8 mouse cellular contexts compared by ENCODE assay signal in the genomic region with DNA sequence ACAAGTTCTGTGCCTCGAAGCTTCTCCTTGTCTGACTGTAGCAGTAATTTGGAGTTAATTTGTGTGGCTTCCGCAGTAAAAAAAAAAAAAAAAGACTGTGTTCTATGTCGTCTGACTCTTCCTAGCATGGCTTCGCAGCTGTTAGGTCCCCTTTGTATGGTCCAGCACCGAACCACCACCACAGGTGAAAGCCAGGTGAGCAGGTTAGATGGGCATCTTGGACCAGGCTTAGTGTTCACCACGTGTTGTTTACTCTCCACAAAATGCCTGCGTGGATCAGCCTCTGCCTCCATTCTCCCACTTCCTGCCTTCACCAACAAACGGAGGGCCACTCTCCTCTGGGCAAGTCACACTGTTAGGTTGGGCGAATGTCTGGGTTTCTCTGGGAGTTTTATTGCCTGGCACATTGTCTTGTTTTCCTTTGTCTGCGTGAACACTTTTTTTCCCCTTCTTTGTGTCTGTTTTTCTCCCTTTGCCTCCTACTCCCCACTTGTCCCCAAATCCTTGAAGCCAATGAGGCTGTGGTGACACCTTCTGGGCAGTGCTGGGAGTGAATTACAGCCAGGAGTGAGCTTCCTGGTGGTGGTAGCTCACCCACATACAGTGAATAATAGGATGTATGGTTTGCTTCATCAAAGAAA.
A peak's percentile ranks its signal among the peaks of the same experiment; 100 is the strongest.
DNase-seq lines count a peak whose midpoint lies in the region; ATAC-seq and TF ChIP-seq lines count a peak whose summit lies in the region.

No protein-coding gene starts in this region.

- peak overlapping the region; percentile 21; the same call in 1 of the 2 replicates for H3K9ac ChIP-seq in embryonic facial prominence, embryonic 15.5 days
- H3K9ac ChIP-seq in heart, embryonic 13.5 days, result peak overlapping the region; percentile 72
- 0 out of 2 replicates have a peak overlapping the region, but pooled peaks have one; percentile 6 for H3K9ac ChIP-seq in kidney, postnatal 0 days (ENCODE audit: low read depth, low read length)
- peak overlapping the region; percentile 21; the same call in 1 of the 2 replicates for H3K9ac ChIP-seq in limb, embryonic 15.5 days
- peak overlapping the region; percentile 57 for H3K9ac ChIP-seq in neural tube, embryonic 11.5 days (ENCODE audit: low read length)

- no peaks in the 10 kb centered on the region for H3K27me3 ChIP-seq in embryonic facial prominence, embryonic 15.5 days
- H3K27me3 ChIP-seq in heart, embryonic 13.5 days (replicated peaks), result no peaks in the 10 kb centered on the region
- no peaks in the 10 kb centered on the region for H3K27me3 ChIP-seq in kidney, postnatal 0 days (ENCODE audit: insufficient read depth, low read length)
- no peaks in the 10 kb centered on the region for H3K27me3 ChIP-seq in limb, embryonic 15.5 days
- H3K27me3 ChIP-seq in neural tube, embryonic 11.5 days (ENCODE audit: control insufficient read depth, insufficient read depth, low read length), result no peaks in the 10 kb centered on the region

- TF ChIP-seq CTCF in kidney, postnatal 0 days (IDR thresholded peaks at IDR 0.05; ENCODE audit: low read depth), result peak; percentile 97

- no peaks in the 10 kb centered on the region for H3K36me3 ChIP-seq in embryonic facial prominence, embryonic 15.5 days
- H3K36me3 ChIP-seq in heart, embryonic 13.5 days, result no peaks in the 10 kb centered on the region
- H3K36me3 ChIP-seq in kidney, postnatal 0 days (ENCODE audit: insufficient read depth, low read length), result no peaks in the 10 kb centered on the region
- H3K36me3 ChIP-seq in limb, embryonic 15.5 days, result no peaks in the 10 kb centered on the region
- no peaks in the 10 kb centered on the region for H3K36me3 ChIP-seq in neural tube, embryonic 11.5 days (ENCODE audit: control insufficient read depth, insufficient read depth, low read length)

- 16% methylated on average over 10 of the region's 10 CpGs for WGBS in embryonic facial prominence, embryonic 15.5 days
- 34% methylated on average over 10 of the region's 10 CpGs for WGBS in heart, embryonic 13.5 days
- 15% methylated on average over 10 of the region's 10 CpGs for WGBS in kidney, postnatal 0 days
- WGBS in limb, embryonic 15.5 days, result 22% methylated on average over 10 of the region's 10 CpGs
- WGBS in neural tube, embryonic 11.5 days, result 25% methylated on average over 10 of the region's 10 CpGs

- no peak overlapping the region for H3K27ac ChIP-seq in embryonic facial prominence, embryonic 15.5 days (replicated peaks)
- 0 out of 2 replicates have a peak overlapping the region, but pooled peaks have one; percentile 43 for H3K27ac ChIP-seq in heart, embryonic 13.5 days (replicated peaks)
- H3K27ac ChIP-seq in kidney, postnatal 0 days, result no peak overlapping the region
- H3K27ac ChIP-seq in limb, embryonic 15.5 days, result no peak overlapping the region
- H3K27ac ChIP-seq in neural tube, embryonic 11.5 days (ENCODE audit: low read depth, low read length), result no peak overlapping the region; the same call in 1 of the 2 replicates

- H3K4me1 ChIP-seq in embryonic facial prominence, embryonic 15.5 days, result 0 out of 2 replicates have a peak, but pooled peaks cover 5% of the 10 kb centered on the region
- H3K4me1 ChIP-seq in heart, embryonic 13.5 days, result peaks cover 7% of the 10 kb centered on the region; the same call in 1 of the 2 replicates
- H3K4me1 ChIP-seq in kidney, postnatal 0 days (replicated peaks; ENCODE audit: insufficient read depth, low read length), result no peaks in the 10 kb centered on the region
- peaks cover 4% of the 10 kb centered on the region for H3K4me1 ChIP-seq in limb, embryonic 15.5 days
- peaks cover 5% of the 10 kb centered on the region for H3K4me1 ChIP-seq in neural tube, embryonic 11.5 days (ENCODE audit: control insufficient read depth, insufficient read depth, low read length)

- no peaks in the 10 kb centered on the region for H3K9me3 ChIP-seq in embryonic facial prominence, embryonic 15.5 days (replicated peaks)
- no peaks in the 10 kb centered on the region for H3K9me3 ChIP-seq in heart, embryonic 13.5 days
- H3K9me3 ChIP-seq in kidney, postnatal 0 days (replicated peaks; ENCODE audit: low read length), result no peaks in the 10 kb centered on the region
- H3K9me3 ChIP-seq in limb, embryonic 15.5 days, result no peaks in the 10 kb centered on the region
- no peaks in the 10 kb centered on the region for H3K9me3 ChIP-seq in neural tube, embryonic 11.5 days (ENCODE audit: control insufficient read depth, low read length)

- peak overlapping the region; percentile 62 for H3K4me2 ChIP-seq in embryonic facial prominence, embryonic 15.5 days (replicated peaks)
- peak overlapping the region; percentile 70 for H3K4me2 ChIP-seq in heart, embryonic 13.5 days
- H3K4me2 ChIP-seq in kidney, postnatal 0 days (ENCODE audit: low read length), result peak overlapping the region; percentile 63
- H3K4me2 ChIP-seq in limb, embryonic 15.5 days, result peak overlapping the region; percentile 51
- peak overlapping the region; percentile 30 for H3K4me2 ChIP-seq in neural tube, embryonic 11.5 days (ENCODE audit: low read depth)

- ATAC-seq in embryonic facial prominence, embryonic 15.5 days (ENCODE audit: insufficient number of reproducible peaks, low FRiP score, low TSS enrichment, low read depth), result peak; percentile 54; the same call in 1 of the 2 replicates
- no peak for ATAC-seq in heart, embryonic 13.5 days (ENCODE audit: extremely low read depth, insufficient number of reproducible peaks, low FRiP score, low TSS enrichment)
- peak; percentile 63; the same call in 1 of the 2 replicates for ATAC-seq in kidney, postnatal 0 days (replicated peaks; ENCODE audit: low FRiP score, low read depth)
- peak; percentile 52; the same call in 1 of the 2 replicates for ATAC-seq in limb, embryonic 15.5 days (ENCODE audit: insufficient number of reproducible peaks, low FRiP score, low TSS enrichment, low read depth)
- ATAC-seq in neural tube, embryonic 11.5 days (ENCODE audit: insufficient read depth, low FRiP score, low TSS enrichment), result peak; percentile 50

- peak; percentile 3 for DNase-seq in cerebellum, adult 11 months
- DNase-seq in cerebellum, adult 11-12 months, result no peak
- peak; percentile 89 for DNase-seq in kidney, postnatal 0 days (ENCODE audit: low spot score)
- DNase-seq in neural tube, embryonic 11.5 days (ENCODE audit: low spot score), result peak; percentile 84
- peak; percentile 4 to 6 for DNase-seq in thymus, postnatal 36 days

- peak overlapping the region; percentile 34 for H3K4me3 ChIP-seq in embryonic facial prominence, embryonic 15.5 days (replicated peaks)
- H3K4me3 ChIP-seq in heart, embryonic 13.5 days, result peak overlapping the region; percentile 41
- peak overlapping the region; percentile 25 for H3K4me3 ChIP-seq in kidney, postnatal 0 days (replicated peaks; ENCODE audit: low read depth, low read length)
- peak overlapping the region; percentile 21 for H3K4me3 ChIP-seq in limb, embryonic 15.5 days
- H3K4me3 ChIP-seq in neural tube, embryonic 11.5 days (ENCODE audit: low read depth, low read length), result no peak overlapping the region

Comparison
In these comparisons a context has a peak if more than half of its experiments do, and no peak if none do; other contexts are left out.
1. H3K9ac ChIP-seq: peak in every context shown above with its lines; median percentile 72 in heart, embryonic 13.5 days; 57 in neural tube, embryonic 11.5 days; 21 in embryonic facial prominence, embryonic 15.5 days; 21 in limb, embryonic 15.5 days; 6 in kidney, postnatal 0 days.